Mouse (Mus musculus): ENCODE measurements around the gene Specc1. TPM values are rescaled to one million over a fixed set of nuclear protein-coding genes. Genes with fewer than 3 reads are reported as not detected.

Specc1 gene
- total and polyA plus RNA-seq, 2 experiments from 2014 or later, result 10.6 to 20.5 TPM

- no peak overlapping the region for H3K4me3 ChIP-seq (ENCODE audit: low read depth, low read length)
- DNase-seq (no peak), ATAC-seq (no peak)
- WGBS, result 87% methylated on average over 12 of the region's 12 CpGs
- no peak overlapping the region for H3K9ac ChIP-seq
- no peak overlapping the region for H3K4me2 ChIP-seq (ENCODE audit: low read depth)
- no peak overlapping the region for H3K27ac ChIP-seq (ENCODE audit: low read depth, low read length)
- no peaks in the 10 kb centered on the region for H3K9me3 ChIP-seq (ENCODE audit: low read length)
- no peak for TF ChIP-seq CTCF (IDR thresholded peaks at IDR 0.05; ENCODE audit: low read depth)
- no peaks in the 10 kb centered on the region for H3K4me1 ChIP-seq (ENCODE audit: insufficient read depth)
- H3K36me3 ChIP-seq (ENCODE audit: insufficient read depth), result no peaks in the 10 kb centered on the region
- H3K27me3 ChIP-seq (ENCODE audit: insufficient read depth, low read length), result no peaks in the 10 kb centered on the region
Measured at GRCm38 (mm10) chr11:62000099-62000498, 43.5 kb downstream of the Specc1 start.

GRCm38 (mm10) chr11:62001977-62002376 lies 45.4 kb downstream of the Specc1 start:
- DNase-seq, result peak; percentile 20
- ATAC-seq, result no peak
- H3K27ac ChIP-seq (ENCODE audit: low read depth, low read length), result no peak overlapping the region
- peak; percentile 48 for TF ChIP-seq CTCF (IDR thresholded peaks at IDR 0.05; ENCODE audit: low read depth)
- no peak overlapping the region for H3K9ac ChIP-seq
- no peaks in the 10 kb centered on the region for H3K9me3 ChIP-seq (ENCODE audit: low read length)
- no peak overlapping the region for H3K4me3 ChIP-seq (ENCODE audit: low read depth, low read length)
- H3K36me3 ChIP-seq (ENCODE audit: insufficient read depth), result no peaks in the 10 kb centered on the region
- H3K4me2 ChIP-seq (ENCODE audit: low read depth), result no peak overlapping the region
- WGBS, result 80% methylated on average over 4 of the region's 4 CpGs
- no peaks in the 10 kb centered on the region for H3K4me1 ChIP-seq (ENCODE audit: insufficient read depth)
- no peaks in the 10 kb centered on the region for H3K27me3 ChIP-seq (ENCODE audit: insufficient read depth, low read length)

- no peak overlapping the region for H3K9ac ChIP-seq
- H3K4me2 ChIP-seq (ENCODE audit: low read depth), result no peak overlapping the region
- DNase-seq (no peak), ATAC-seq (no peak)
- no peak overlapping the region for H3K4me3 ChIP-seq (ENCODE audit: low read depth, low read length)
- WGBS, result 60% methylated on average over 6 of the region's 6 CpGs
- no peaks in the 10 kb centered on the region for H3K36me3 ChIP-seq (ENCODE audit: insufficient read depth)
- no peaks in the 10 kb centered on the region for H3K4me1 ChIP-seq (ENCODE audit: insufficient read depth)
- H3K27me3 ChIP-seq (ENCODE audit: insufficient read depth, low read length), result no peaks in the 10 kb centered on the region
- no peak for TF ChIP-seq CTCF (IDR thresholded peaks at IDR 0.05; ENCODE audit: low read depth)
- peak overlapping the region; percentile 35; the same call in 1 of the 2 replicates for H3K27ac ChIP-seq (ENCODE audit: low read depth, low read length)
- H3K9me3 ChIP-seq (ENCODE audit: low read length), result no peaks in the 10 kb centered on the region
Measured at GRCm38 (mm10) chr11:62004881-62005240, 48.3 kb downstream of the Specc1 start.

- DNase-seq, result no peak
- Histone ChIP-seq H3K36me3 (ENCODE audit: insufficient read depth) (no peaks in the 10 kb centered on the region), H3K27ac (ENCODE audit: low read depth, low read length) (peak overlapping the region; percentile 35; the same call in 1 of the 2 replicates), H3K4me3 (ENCODE audit: low read depth, low read length) (no peak overlapping the region), H3K4me2 (ENCODE audit: low read depth) (no peak overlapping the region), H3K9ac (no peak overlapping the region), H3K4me1 (ENCODE audit: insufficient read depth) (no peaks in the 10 kb centered on the region), H3K27me3 (ENCODE audit: insufficient read depth, low read length) (no peaks in the 10 kb centered on the region), H3K9me3 (ENCODE audit: low read length) (no peaks in the 10 kb centered on the region)
- ATAC-seq, result no peak
- no peak for TF ChIP-seq CTCF (IDR thresholded peaks at IDR 0.05; ENCODE audit: low read depth)
- WGBS, result 67% methylated on average over 14 of the region's 14 CpGs
Measured at GRCm38 (mm10) chr11:62005241-62005910, 48.8 kb downstream of the Specc1 start.

- ATAC-seq (no peak), DNase-seq (no peak)
- Histone ChIP-seq H3K27me3 (ENCODE audit: insufficient read depth, low read length) (no peaks in the 10 kb centered on the region), H3K4me1 (ENCODE audit: insufficient read depth) (no peaks in the 10 kb centered on the region), H3K9ac (no peak overlapping the region), H3K4me3 (ENCODE audit: low read depth, low read length) (no peak overlapping the region), H3K36me3 (ENCODE audit: insufficient read depth) (no peaks in the 10 kb centered on the region), H3K27ac (ENCODE audit: low read depth, low read length) (no peak overlapping the region), H3K9me3 (ENCODE audit: low read length) (no peaks in the 10 kb centered on the region), H3K4me2 (ENCODE audit: low read depth) (no peak overlapping the region)
- WGBS, result 65% methylated on average over 5 of the region's 5 CpGs
- TF ChIP-seq CTCF (IDR thresholded peaks at IDR 0.05; ENCODE audit: low read depth), result no peak
Measured at GRCm38 (mm10) chr11:62005911-62006260, 49.3 kb downstream of the Specc1 start.

- WGBS, result 53% methylated on average over 5 of the region's 5 CpGs
- Histone ChIP-seq H3K27me3 (ENCODE audit: insufficient read depth, low read length) (no peaks in the 10 kb centered on the region), H3K9ac (no peak overlapping the region), H3K36me3 (ENCODE audit: insufficient read depth) (no peaks in the 10 kb centered on the region), H3K9me3 (ENCODE audit: low read length) (no peaks in the 10 kb centered on the region), H3K4me2 (ENCODE audit: low read depth) (no peak overlapping the region), H3K27ac (ENCODE audit: low read depth, low read length) (no peak overlapping the region), H3K4me1 (ENCODE audit: insufficient read depth) (no peaks in the 10 kb centered on the region), H3K4me3 (ENCODE audit: low read depth, low read length) (no peak overlapping the region)
- no peak for TF ChIP-seq CTCF (IDR thresholded peaks at IDR 0.05; ENCODE audit: low read depth)
- DNase-seq (no peak), ATAC-seq (no peak)
Measured at GRCm38 (mm10) chr11:62006680-62007079, 50.1 kb downstream of the Specc1 start.

GRCm38 (mm10) chr11:62007984-62008383 lies 51.4 kb downstream of the Specc1 start:
- TF ChIP-seq CTCF (IDR thresholded peaks at IDR 0.05; ENCODE audit: low read depth), result no peak
- no peak for ATAC-seq

More at GRCm38 (mm10) chr11:62007984-62008383, 51.4 kb downstream of the Specc1 start:
- no peaks in the 10 kb centered on the region for H3K9me3 ChIP-seq (ENCODE audit: low read length)
- no peak overlapping the region for H3K4me3 ChIP-seq (ENCODE audit: low read depth, low read length)
- WGBS, result 43% methylated on average over 9 of the region's 9 CpGs
- no peaks in the 10 kb centered on the region for H3K4me1 ChIP-seq (ENCODE audit: insufficient read depth)
- H3K4me2 ChIP-seq (ENCODE audit: low read depth), result no peak overlapping the region
- H3K27ac ChIP-seq (ENCODE audit: low read depth, low read length), result no peak overlapping the region
- DNase-seq, result no peak
- no peak overlapping the region for H3K9ac ChIP-seq
- no peaks in the 10 kb centered on the region for H3K36me3 ChIP-seq (ENCODE audit: insufficient read depth)
- H3K27me3 ChIP-seq (ENCODE audit: insufficient read depth, low read length), result no peaks in the 10 kb centered on the region

All from forebrain, postnatal 0 days (tissue).